In genomic region chr1:151426947-151427600, GRCm38 (mm10) we compare ENCODE assay signal across 8 mouse cellular contexts. TPM values are rescaled to one million over a fixed set of nuclear protein-coding genes. Genes with fewer than 3 reads are reported as not detected.
DNase-seq lines count a peak whose midpoint lies in the region; ATAC-seq and TF ChIP-seq lines count a peak whose summit lies in the region.

No protein-coding gene starts in this region.

- TF ChIP-seq CTCF in E14TG2a.4 (conservative IDR thresholded peaks at IDR 0.05; ENCODE audit: low read length) = no peak

- peaks cover 19% of the 10 kb centered on the region for H3K36me3 ChIP-seq in E14TG2a.4 (ENCODE audit: insufficient read depth, low read length)
- H3K36me3 ChIP-seq in forebrain, embryonic 12.5 days (replicated peaks) = no peaks in the 10 kb centered on the region; the same call in 1 of the 2 replicates
- H3K36me3 ChIP-seq in limb, embryonic 15.5 days = peaks cover 4% of the 10 kb centered on the region; the same call in 1 of the 2 replicates

- peak; percentile 49 for DNase-seq in 3T3-L1 (ENCODE audit: low read depth, low spot score)
- DNase-seq in naive thymus-derived CD4-positive, alpha-beta T cell, adult 2 months (ENCODE audit: low read depth) = peak; percentile 20
- no peak for DNase-seq in thymus, postnatal 0 days (ENCODE audit: low spot score)
- DNase-seq in thymus, postnatal 10 days (ENCODE audit: low spot score in 2 of 2) = no peak
- no peak for DNase-seq in thymus, postnatal 4 days

- peak overlapping the region; percentile 96 for H3K4me3 ChIP-seq in E14TG2a.4 (replicated peaks; ENCODE audit: low read length)
- H3K4me3 ChIP-seq in forebrain, embryonic 12.5 days (replicated peaks) = peak overlapping the region; percentile 84
- peak overlapping the region; percentile 84 for H3K4me3 ChIP-seq in limb, embryonic 15.5 days

- H3K4me2 ChIP-seq in forebrain, embryonic 12.5 days = peak overlapping the region; percentile 62
- H3K4me2 ChIP-seq in limb, embryonic 15.5 days = peak overlapping the region; percentile 51

- H3K9me3 ChIP-seq in E14TG2a.4 (ENCODE audit: low read length) = no peaks in the 10 kb centered on the region
- no peaks in the 10 kb centered on the region for H3K9me3 ChIP-seq in forebrain, embryonic 12.5 days
- no peaks in the 10 kb centered on the region for H3K9me3 ChIP-seq in limb, embryonic 15.5 days

- peaks cover 31% of the 10 kb centered on the region for H3K4me1 ChIP-seq in E14TG2a.4 (replicated peaks; ENCODE audit: low read depth, low read length)
- peaks cover 15% of the 10 kb centered on the region for H3K4me1 ChIP-seq in forebrain, embryonic 12.5 days
- H3K4me1 ChIP-seq in limb, embryonic 15.5 days = peaks cover 13% of the 10 kb centered on the region

- H3K27me3 ChIP-seq in E14TG2a.4 (ENCODE audit: insufficient read depth, low read length) = no peaks in the 10 kb centered on the region
- H3K27me3 ChIP-seq in forebrain, embryonic 12.5 days = no peaks in the 10 kb centered on the region
- no peaks in the 10 kb centered on the region for H3K27me3 ChIP-seq in limb, embryonic 15.5 days

- H3K9ac ChIP-seq in forebrain, embryonic 12.5 days = peak overlapping the region; percentile 78; the same call in 1 of the 2 replicates
- 0 out of 2 replicates have a peak overlapping the region, but pooled peaks have one; percentile 68 for H3K9ac ChIP-seq in limb, embryonic 15.5 days

- no peak for ATAC-seq in forebrain, embryonic 12.5 days (ENCODE audit: low FRiP score)
- ATAC-seq in limb, embryonic 15.5 days (ENCODE audit: insufficient number of reproducible peaks, low FRiP score, low TSS enrichment, low read depth) = no peak

- H3K27ac ChIP-seq in forebrain, embryonic 12.5 days = no peak overlapping the region
- H3K27ac ChIP-seq in limb, embryonic 15.5 days = no peak overlapping the region

- 34% methylated on average over 7 of the region's 7 CpGs for WGBS in forebrain, embryonic 12.5 days
- 15% methylated on average over 7 of the region's 7 CpGs for WGBS in limb, embryonic 15.5 days

RNA-seq across cellular contexts. Expression of gene Swt1, which starts 1.2 kb away (rescaled TPM):
- polyA plus RNA-seq in forebrain, embryonic 12.5 days (2016; fragmentation: Nextera tagmentation; extraction: Ambion mirVana) = 26.9 and 27.1 TPM in 2 replicates
- 21.6 and 25.1 TPM in 2 replicates for polyA plus RNA-seq in limb, embryonic 15.5 days (2015; fragmentation: Nextera tagmentation; extraction: Ambion mirVana)
- polyA plus RNA-seq in thymus, postnatal 0 days (2015; fragmentation: Nextera tagmentation; extraction: Ambion mirVana) = 38.7 and 42.7 TPM in 2 replicates

RNA-seq across cellular contexts. Expression of gene Trmt1l, which starts 1.3 kb away (rescaled TPM):
- polyA plus RNA-seq in forebrain, embryonic 12.5 days (2016; fragmentation: Nextera tagmentation; extraction: Ambion mirVana) = 60.1 and 63.3 TPM in 2 replicates
- 37.9 and 40.2 TPM in 2 replicates for polyA plus RNA-seq in limb, embryonic 15.5 days (2015; fragmentation: Nextera tagmentation; extraction: Ambion mirVana)
- 27.2 and 29.9 TPM in 2 replicates for polyA plus RNA-seq in thymus, postnatal 0 days (2015; fragmentation: Nextera tagmentation; extraction: Ambion mirVana)

Comparison
In these comparisons a context has a peak if more than half of its experiments do, and no peak if none do; other contexts are left out.
1. DNase-seq: peak in 3T3-L1 (single experiment) and naive thymus-derived CD4-positive, alpha-beta T cell, adult 2 months (single experiment); none in thymus, postnatal 0 days (single experiment), thymus, postnatal 10 days (0 of 2) and thymus, postnatal 4 days (single experiment).
2. Peak in every context shown above with its lines, with median percentiles within 50 percentile points of each other: H3K4me3 ChIP-seq.